Mouse (Mus musculus) small intestine, adult 2 months (tissue): ENCODE data around the gene Dctn1. TPM values are rescaled to one million over a fixed set of nuclear protein-coding genes. Genes with fewer than 3 reads are reported as not detected.

ENCODE experiments used
- H3K27ac ChIP-seq: fragments of 200-500 bp; 2 replicates; pipeline ENCODE4 v1.5.1; 2012; ENCODE audit warnings: low read depth, low read length, control low read depth, inconsistent platforms; ENCODE audit not compliant: insufficient read depth
- H3K27me3 ChIP-seq: fragments of 200-500 bp; 2 replicates; pipeline ENCODE4 v1.6.1; 2012; ENCODE audit warnings: mild to moderate bottlenecking, moderate library complexity, low read length, inconsistent platforms; ENCODE audit not compliant: control insufficient read depth, insufficient read depth
- H3K36me3 ChIP-seq: fragments of 200-500 bp; 2 replicates; pipeline ENCODE4 v1.6.1; 2012; ENCODE audit warnings: mild to moderate bottlenecking, low read length, control low read depth, inconsistent platforms; ENCODE audit not compliant: control insufficient read depth, insufficient read depth
- H3K4me1 ChIP-seq: fragments of 200-500 bp; 2 replicates; pipeline ENCODE4 v1.6.1; 2012; ENCODE audit warnings: low read length, inconsistent platforms, mixed read lengths; ENCODE audit not compliant: control insufficient read depth, insufficient read depth, insufficient read length
- H3K4me3 ChIP-seq: fragments of 200-500 bp; 2 replicates; pipeline ENCODE4 v1.5.1; 2012; ENCODE audit warnings: low read depth, mild to moderate bottlenecking, control low read depth, inconsistent platforms, low read length, moderate library complexity
- CTCF ChIP-seq: fragments of 200-500 bp; IDR thresholded peaks from 2 replicates; pipeline ENCODE4 v1.5.1; 2012; ENCODE audit warnings: low read depth, mild to moderate bottlenecking, control low read depth, inconsistent platforms, low read length, moderate library complexity, mixed read lengths; ENCODE audit not compliant: insufficient replicate concordance, insufficient read length; ENCODE audit errors: extremely low read depth
- POLR2A ChIP-seq: fragments of 200-500 bp; IDR thresholded peaks from 2 replicates; pipeline ENCODE4 v1.6.1; 2012; ENCODE audit warnings: low read depth, mild to moderate bottlenecking, control low read depth, inconsistent platforms, low read length, moderate library complexity
- WGBS: fragments of 180-500 bp; shearing (Covaris S2); methylation state at CpG from one replicate; pipeline ENCODE4 v1.1.7; 2018; 5-methylcytosine and 5-hydroxymethylcytosine counted together
- polyA plus RNA-seq: library from polyadenylated mRNA; depleted of rRNA; stranded (reverse); fragments of >200 nt; gene quantifications from 2 replicates; pipeline ENCODE4 v1.2.3, GENCODE M21; 2012

Gene Dctn1
- polyA plus RNA-seq, 1 experiment, result 168 TPM

DNA sequence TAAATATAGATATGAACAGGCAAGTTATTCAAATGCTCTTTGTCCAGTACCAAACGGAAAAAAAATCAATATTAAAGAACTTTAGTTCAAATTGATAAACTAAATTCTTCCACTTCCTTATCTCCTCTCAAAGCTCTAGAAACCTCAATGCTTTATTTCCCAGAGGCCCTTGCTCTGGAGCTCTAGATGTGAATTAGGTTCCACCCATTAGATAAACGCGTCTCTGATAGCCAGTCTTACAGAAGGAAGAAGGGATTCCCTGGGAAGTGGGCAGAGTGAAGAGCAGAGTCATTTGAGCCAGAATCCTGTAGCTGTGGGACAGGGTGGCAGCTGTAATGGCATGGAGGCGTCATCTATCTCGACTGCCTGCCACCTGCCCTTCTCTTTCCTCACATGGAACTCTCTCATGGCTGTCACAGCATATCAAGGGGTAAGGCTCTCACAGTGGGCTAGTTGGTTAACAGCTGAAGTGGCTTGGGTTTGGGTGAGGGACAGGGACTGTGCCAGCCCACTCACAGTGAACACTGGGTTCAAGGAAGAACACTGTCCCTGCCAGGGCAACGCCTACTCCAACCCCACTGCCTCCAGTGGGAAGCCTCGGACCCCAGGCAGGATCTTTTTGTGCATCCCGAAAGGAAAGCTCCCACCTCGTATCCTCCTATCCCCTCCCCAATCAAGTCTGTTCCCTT, 41.8 kb downstream of the Dctn1 start:
- Histone ChIP-seq H3K27ac (peak overlapping the region; percentile 93), H3K27me3 (no peaks in the 10 kb centered on the region), H3K4me3 (peak overlapping the region; percentile 53), H3K4me1 (peaks cover 11% of the 10 kb centered on the region), H3K36me3 (no peaks in the 10 kb centered on the region)
- TF ChIP-seq CTCF (no peak), POLR2A (no peak; the same call in 1 of the 2 replicates)
- WGBS, result 24% methylated on average over 9 of the region's 9 CpGs

- 23% methylated on average over 2 of the region's 2 CpGs for WGBS
- H3K27ac ChIP-seq, result peak overlapping the region; percentile 93
- peaks cover 11% of the 10 kb centered on the region for H3K4me1 ChIP-seq
Measured at GRCm38 (mm10) chr6:83208050-83208400, 42.3 kb downstream of the Dctn1 start.

DNA sequence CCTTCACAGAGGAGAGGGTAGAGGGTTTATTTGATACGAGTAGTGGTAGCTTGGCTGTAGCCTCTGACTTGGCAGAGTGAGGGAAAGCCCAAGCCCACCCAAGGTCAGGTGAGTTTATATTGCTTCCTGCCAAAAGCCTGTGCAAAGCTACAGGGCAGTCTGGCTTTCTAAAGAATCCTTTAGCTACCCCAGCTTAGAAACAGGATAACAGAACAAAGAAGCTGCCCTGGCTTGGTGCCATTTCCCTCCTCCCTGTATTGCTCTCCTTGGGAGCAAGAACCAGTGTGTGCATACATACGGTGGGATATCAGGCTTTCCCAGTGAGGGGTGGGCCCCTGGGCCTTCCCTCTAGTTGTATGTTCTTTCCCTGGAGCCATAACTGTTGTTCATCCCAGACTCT, 44.8 kb downstream of the Dctn1 start:
- H3K27ac ChIP-seq, result no peak overlapping the region
- no peak overlapping the region for H3K4me3 ChIP-seq
- 48% methylated on average over 2 of the region's 2 CpGs for WGBS
- H3K4me1 ChIP-seq, result peaks cover 11% of the 10 kb centered on the region
- no peaks in the 10 kb centered on the region for H3K36me3 ChIP-seq
- TF ChIP-seq CTCF (no peak), POLR2A (no peak)
- H3K27me3 ChIP-seq, result no peaks in the 10 kb centered on the region

More at GRCm38 (mm10) chr6:83208050-83208400, 42.3 kb downstream of the Dctn1 start:
- H3K4me3 ChIP-seq, result peak overlapping the region; percentile 53
- H3K27me3 ChIP-seq, result no peaks in the 10 kb centered on the region
- no peaks in the 10 kb centered on the region for H3K36me3 ChIP-seq
- TF ChIP-seq POLR2A, result no peak
- TF ChIP-seq CTCF, result no peak

GRCm38 (mm10) chr6:83211526-83211925, 45.8 kb downstream of the Dctn1 start:
- Histone ChIP-seq H3K36me3 (no peaks in the 10 kb centered on the region), H3K27ac (no peak overlapping the region), H3K4me1 (peaks cover 11% of the 10 kb centered on the region), H3K27me3 (no peaks in the 10 kb centered on the region), H3K4me3 (no peak overlapping the region)
- WGBS, result 64% methylated on average over 5 of the region's 5 CpGs
- TF ChIP-seq POLR2A, result no peak
- no peak for TF ChIP-seq CTCF

DNA sequence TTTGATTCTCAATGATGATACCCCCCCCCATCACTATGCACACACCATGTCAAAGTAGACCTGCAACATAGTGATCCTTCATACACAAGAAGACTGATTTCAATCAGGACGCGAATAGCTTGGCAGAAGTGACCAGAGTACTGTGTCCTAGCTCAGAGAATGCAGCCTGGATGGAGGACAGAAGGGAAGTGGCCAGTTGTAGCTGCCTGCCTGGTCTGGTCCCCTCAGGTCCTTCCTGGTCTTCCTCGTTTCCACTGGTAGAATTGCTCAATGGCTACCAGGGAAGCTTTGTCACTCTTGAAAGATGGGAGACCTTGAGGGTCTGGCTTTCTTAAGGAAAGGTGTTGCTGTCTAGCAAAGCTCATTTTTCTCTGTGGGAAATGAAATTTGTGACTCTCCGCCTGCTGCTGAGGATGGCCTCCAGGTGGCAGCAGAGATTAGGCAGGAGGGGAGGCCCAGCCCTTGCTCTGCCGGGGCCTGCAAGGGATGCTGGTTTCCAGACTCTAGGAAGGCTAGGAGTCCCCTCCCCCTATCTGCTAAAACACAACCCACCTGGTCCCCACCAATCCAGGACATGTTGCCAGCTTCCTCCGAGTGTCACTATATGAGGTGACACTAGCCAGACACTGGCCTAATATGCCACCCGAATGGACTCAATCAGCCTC, 49.4 kb downstream of the Dctn1 start:
- H3K4me3 ChIP-seq, result no peak overlapping the region
- H3K4me1 ChIP-seq, result no peaks in the 10 kb centered on the region; the same call in 1 of the 2 replicates
- no peaks in the 10 kb centered on the region for H3K36me3 ChIP-seq
- H3K27ac ChIP-seq, result no peak overlapping the region
- 27% methylated on average over 7 of the region's 7 CpGs for WGBS
- no peaks in the 10 kb centered on the region for H3K27me3 ChIP-seq
- TF ChIP-seq POLR2A (no peak), CTCF (peak; percentile 88)

DNA sequence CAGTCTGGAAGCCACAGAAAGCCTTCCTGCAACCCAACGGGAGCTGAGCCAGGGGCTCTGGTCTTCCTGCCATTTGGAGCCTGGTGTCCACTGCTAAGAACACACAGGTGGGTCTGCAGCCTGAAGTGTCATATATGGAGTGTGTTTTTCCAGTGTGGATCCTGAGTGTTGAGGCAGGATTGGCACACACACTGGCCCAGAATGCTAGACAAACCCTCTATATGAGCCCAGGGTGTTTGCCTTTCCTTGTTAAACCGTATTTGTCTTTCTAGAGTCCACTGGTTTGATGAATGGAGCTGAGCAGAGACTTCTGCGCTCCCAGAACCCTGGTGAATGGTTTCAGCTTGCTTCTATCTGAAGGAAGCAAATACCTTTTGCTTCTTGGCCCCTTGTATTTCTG, 54.1 kb downstream of the Dctn1 start, which contains the start of gene Slc4a5:
Gene Slc4a5, plus strand, starts transcription at position 15 of the 400 bp plus-strand sequence.
- TF ChIP-seq POLR2A (no peak), CTCF (no peak)
- Histone ChIP-seq H3K4me1 (no peaks in the 10 kb centered on the region; the same call in 1 of the 2 replicates), H3K27me3 (no peaks in the 10 kb centered on the region), H3K4me3 (no peak within 1 kb of the TSS), H3K27ac (no peak within 1 kb of the TSS), H3K36me3 (no peaks in the 10 kb centered on the region; the same call in 1 of the 2 replicates)
- 67% methylated on average over 3 of the region's 3 CpGs for WGBS

DNA sequence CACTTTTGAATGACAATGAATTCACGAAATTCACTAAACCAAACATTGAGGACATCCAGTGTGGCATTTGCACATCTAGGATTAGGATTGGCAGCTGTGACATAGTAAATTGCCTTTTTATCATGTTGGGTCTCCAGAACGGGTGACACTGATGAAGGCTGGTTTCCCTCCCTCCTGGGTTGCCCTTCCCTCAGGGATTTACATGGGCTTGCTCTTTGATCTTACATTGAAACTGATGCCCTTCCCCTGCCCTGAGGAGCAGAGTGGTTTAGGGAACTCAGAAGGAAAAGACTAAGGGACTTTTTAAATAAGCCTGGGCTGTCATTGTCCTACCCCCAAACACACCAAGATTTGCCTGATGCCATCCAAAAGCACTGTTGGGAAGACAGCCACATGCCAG, 65.8 kb downstream of the Dctn1 start:
- Histone ChIP-seq H3K4me1 (no peaks in the 10 kb centered on the region; the same call in 1 of the 2 replicates), H3K36me3 (0 out of 2 replicates have a peak, but pooled peaks cover under 1% of the 10 kb centered on the region), H3K27ac (no peak overlapping the region), H3K27me3 (no peaks in the 10 kb centered on the region), H3K4me3 (no peak overlapping the region)
- WGBS, result 52% methylated on average over 2 of the region's 2 CpGs
- TF ChIP-seq CTCF, result no peak
